Mouse (Mus musculus) limb, embryonic 15.5 days (tissue): ENCODE data around the gene Cdhr3. TPM values are rescaled to one million over a fixed set of nuclear protein-coding genes. Genes with fewer than 3 reads are reported as not detected.
"Not testable (repeated sequence)": the region's sequence is repeated elsewhere in the genome, so short reads cannot be mapped to it uniquely, and the experiment has no call there.

Source experiments
- ATAC-seq: fragments of 200-750 bp; cut with Nextera tagmentation; 2 replicates; pipeline ENCODE4 v1.8.0; 2017; ENCODE audit warnings: low read depth, moderate TSS enrichment; ENCODE audit not compliant: insufficient number of reproducible peaks, low FRiP score, low TSS enrichment
- H3K27ac ChIP-seq: fragments of 300-500 bp; sonication (generic); 2 replicates; pipeline ENCODE4 v1.5.1; 2015; ENCODE audit warnings: moderate library complexity, mild to moderate bottlenecking, inconsistent platforms
- H3K27me3 ChIP-seq: fragments of 300-500 bp; sonication (generic); 2 replicates; pipeline ENCODE4 v1.6.1; 2015; ENCODE audit warnings: inconsistent platforms
- H3K36me3 ChIP-seq: fragments of 300-500 bp; sonication (generic); 2 replicates; pipeline ENCODE4 v1.6.1; 2015; ENCODE audit warnings: inconsistent platforms
- H3K4me1 ChIP-seq: fragments of 300-500 bp; sonication (generic); 2 replicates; pipeline ENCODE4 v1.6.1; 2015; ENCODE audit warnings: inconsistent platforms
- H3K4me2 ChIP-seq: fragments of 300-500 bp; sonication (generic); 2 replicates; pipeline ENCODE4 v1.6.1; 2015; ENCODE audit warnings: mild to moderate bottlenecking, inconsistent platforms
- H3K4me3 ChIP-seq: fragments of 300-500 bp; sonication (generic); 2 replicates; pipeline ENCODE4 v1.5.1; 2015; ENCODE audit warnings: mild to moderate bottlenecking, inconsistent platforms
- H3K9ac ChIP-seq: fragments of 300-500 bp; sonication (generic); 2 replicates; pipeline ENCODE4 v1.6.1; 2015; ENCODE audit warnings: inconsistent platforms
- H3K9me3 ChIP-seq: fragments of 300-500 bp; sonication (generic); 2 replicates; pipeline ENCODE4 v1.6.1; 2016; ENCODE audit warnings: inconsistent platforms
- WGBS: fragments of 180-500 bp; shearing (Covaris S2); methylation state at CpG from one replicate; pipeline ENCODE4 v1.1.7; 2015; 5-methylcytosine and 5-hydroxymethylcytosine counted together
- polyA plus RNA-seq: library from polyadenylated mRNA; unstranded; fragments of >200 nt; fragmentation: Nextera tagmentation; extraction: Ambion mirVana; gene quantifications from 2 replicates; pipeline ENCODE4 v1.2.1, GENCODE M21; 2015

The Cdhr3 gene
- polyA plus RNA-seq, 1 experiment from 2014 or later, result 0.64 TPM

DNA sequence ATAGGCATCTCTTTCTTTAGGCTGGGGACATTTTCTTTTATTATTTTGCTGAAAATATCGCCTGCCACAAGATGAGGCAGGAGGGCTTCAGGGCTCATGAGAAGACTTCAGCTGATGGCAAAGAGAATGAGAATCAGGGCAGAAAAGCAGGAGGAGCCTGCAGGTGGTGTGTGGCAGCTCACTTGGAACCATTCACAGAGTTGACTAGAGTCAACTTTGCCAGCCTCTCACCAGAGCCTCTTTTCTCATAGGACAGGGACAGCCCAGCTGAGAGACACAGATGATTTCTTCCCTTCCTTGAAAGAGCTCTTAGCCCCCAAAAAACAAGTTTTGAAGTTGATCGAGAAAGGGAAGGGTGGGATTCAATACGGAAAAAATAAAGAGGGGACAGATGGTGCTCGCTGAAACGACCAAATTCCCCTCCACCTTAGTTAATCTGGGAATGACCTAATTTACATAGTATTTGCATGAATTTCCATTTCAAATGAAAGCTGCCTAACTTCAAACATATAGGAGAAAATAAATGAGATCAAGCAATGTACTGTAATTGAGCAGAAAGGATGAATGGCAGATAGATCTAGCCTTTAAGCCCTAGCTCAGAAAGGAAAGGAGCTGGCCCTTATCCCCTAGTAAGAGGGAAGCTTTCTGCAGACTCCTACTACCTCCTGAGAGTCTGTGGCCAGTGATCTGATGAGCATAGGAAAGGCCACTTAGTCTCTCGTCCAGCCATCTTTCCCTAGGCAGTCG, 78.5 kb downstream of the Cdhr3 start:
- WGBS, result 61% methylated on average over 7 of the region's 7 CpGs
- H3K27ac ChIP-seq, result no peak overlapping the region
- no peaks in the 10 kb centered on the region for H3K9me3 ChIP-seq
- ATAC-seq, result no peak
- H3K27me3 ChIP-seq, result no peaks in the 10 kb centered on the region
- no peak overlapping the region for H3K9ac ChIP-seq
- H3K4me3 ChIP-seq, result no peak overlapping the region
- H3K4me2 ChIP-seq, result no peak overlapping the region
- H3K4me1 ChIP-seq, result peaks cover 8% of the 10 kb centered on the region
- no peaks in the 10 kb centered on the region for H3K36me3 ChIP-seq

DNA sequence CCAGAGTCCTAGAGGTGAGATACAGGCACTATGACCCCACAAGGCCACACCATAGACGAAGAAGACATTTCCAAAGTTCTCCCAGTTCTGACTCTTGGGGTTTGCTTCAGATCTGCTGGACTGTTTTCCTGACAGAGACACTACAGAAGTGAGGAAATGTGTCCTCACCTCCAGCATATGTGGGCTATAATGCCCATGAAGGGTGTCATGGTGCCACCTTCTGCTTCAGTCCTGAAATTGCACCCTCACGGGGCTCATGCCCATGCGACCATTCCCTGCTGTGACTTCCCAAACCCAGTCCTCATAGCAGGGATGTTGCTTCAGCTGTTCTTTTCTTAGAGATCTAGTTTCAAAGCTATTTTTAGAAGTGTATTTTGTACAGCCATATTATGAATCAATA, 82.6 kb downstream of the Cdhr3 start:
- no peak overlapping the region for H3K27ac ChIP-seq
- H3K4me1 ChIP-seq, result peaks cover 14% of the 10 kb centered on the region
- no peak for ATAC-seq
- no peaks in the 10 kb centered on the region for H3K27me3 ChIP-seq
- no peaks in the 10 kb centered on the region for H3K36me3 ChIP-seq
- WGBS, result 40% methylated on average over 3 of the region's 3 CpGs
- no peak overlapping the region for H3K9ac ChIP-seq
- H3K9me3 ChIP-seq, result no peaks in the 10 kb centered on the region
- H3K4me3 ChIP-seq, result no peak overlapping the region
- no peak overlapping the region for H3K4me2 ChIP-seq

DNA sequence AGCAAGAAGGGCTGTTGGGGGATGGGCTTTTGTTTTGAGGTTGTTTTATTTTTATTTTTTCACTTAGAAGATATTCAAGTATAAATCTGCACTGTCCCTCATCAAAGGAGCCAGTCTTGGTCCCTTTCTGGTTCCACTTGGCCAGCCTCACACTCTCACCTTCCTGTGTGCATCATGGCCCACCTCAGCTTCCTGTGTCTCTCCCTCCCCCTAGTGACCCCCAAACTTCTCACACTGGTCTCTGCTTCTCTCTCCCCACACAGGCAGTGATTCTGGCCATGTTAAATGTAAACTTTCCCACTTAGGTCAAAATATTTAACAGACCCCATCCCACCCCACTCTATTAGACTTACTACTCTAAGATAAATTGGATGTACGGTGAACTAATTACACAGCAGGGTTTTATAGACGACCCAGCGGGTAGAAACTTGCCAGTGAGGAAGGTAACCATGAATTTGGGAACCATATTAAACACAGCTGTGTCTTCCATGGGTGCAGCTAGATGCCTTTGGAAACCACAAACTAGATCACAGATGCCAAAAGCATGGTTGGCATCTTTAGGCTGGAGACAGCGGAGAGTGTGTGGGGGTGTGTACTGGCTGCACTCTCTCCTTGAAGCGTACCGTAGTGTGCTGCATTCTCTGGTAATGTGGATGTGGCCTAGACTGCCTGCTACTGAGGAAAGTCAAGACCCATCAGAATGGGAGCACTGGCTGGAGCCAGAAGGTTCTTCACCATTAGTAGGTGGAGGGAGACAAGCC, 83.3 kb downstream of the Cdhr3 start:
- peaks cover 14% of the 10 kb centered on the region for H3K4me1 ChIP-seq
- no peak overlapping the region for H3K4me3 ChIP-seq
- ATAC-seq, result no peak
- H3K36me3 ChIP-seq, result no peaks in the 10 kb centered on the region
- WGBS, result 58% methylated on average over 6 of the region's 6 CpGs
- no peak overlapping the region for H3K9ac ChIP-seq
- no peaks in the 10 kb centered on the region for H3K27me3 ChIP-seq
- H3K4me2 ChIP-seq, result no peak overlapping the region
- peak overlapping the region; percentile 76 for H3K27ac ChIP-seq
- H3K9me3 ChIP-seq, result no peaks in the 10 kb centered on the region

DNA sequence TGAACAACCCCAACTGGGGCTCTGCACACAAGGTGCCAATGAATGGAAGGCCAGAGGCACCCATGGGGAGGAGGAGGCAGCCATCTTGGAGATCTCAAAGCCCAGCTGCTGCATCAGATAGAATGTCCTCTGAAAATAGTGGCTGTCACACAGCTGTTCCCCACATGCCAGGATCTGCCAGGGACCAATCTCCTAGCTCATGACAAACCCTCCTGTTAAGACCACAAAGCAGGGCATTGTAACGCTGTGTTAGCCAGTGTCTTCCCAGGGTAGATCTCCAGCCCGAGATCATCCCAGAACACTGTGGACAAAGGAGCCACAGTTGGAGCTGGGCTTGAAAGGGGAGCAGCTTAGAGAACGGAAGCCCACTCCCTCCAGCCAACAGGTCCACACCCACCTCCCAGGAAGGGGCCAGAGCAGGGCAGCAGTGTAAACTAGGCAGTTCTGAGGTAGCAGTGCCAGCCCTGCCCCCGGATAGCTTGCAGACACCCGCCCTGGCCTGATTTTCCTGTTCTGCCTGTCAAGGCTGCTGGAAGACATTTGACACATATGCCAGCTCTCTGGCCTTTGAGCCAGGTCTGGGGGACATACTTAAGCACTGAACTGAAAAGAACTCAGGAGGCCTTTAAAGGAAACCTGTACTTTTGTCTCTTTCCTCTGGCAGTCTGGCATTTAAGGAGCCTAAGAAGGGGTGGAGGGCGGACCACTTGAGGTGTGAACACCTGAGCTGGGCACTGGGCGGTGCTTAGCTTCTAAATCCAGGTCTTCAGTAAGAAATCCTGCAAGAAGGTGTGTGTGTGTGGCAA, 84.2 kb downstream of the Cdhr3 start:
- no peaks in the 10 kb centered on the region for H3K9me3 ChIP-seq
- no peak overlapping the region for H3K4me3 ChIP-seq
- H3K4me1 ChIP-seq, result peaks cover 14% of the 10 kb centered on the region
- H3K4me2 ChIP-seq, result no peak overlapping the region
- peak overlapping the region; percentile 76 for H3K27ac ChIP-seq
- 42% methylated on average over 7 of the region's 7 CpGs for WGBS
- H3K9ac ChIP-seq, result no peak overlapping the region
- H3K36me3 ChIP-seq, result no peaks in the 10 kb centered on the region
- no peaks in the 10 kb centered on the region for H3K27me3 ChIP-seq
- peak; percentile 74 for ATAC-seq

DNA sequence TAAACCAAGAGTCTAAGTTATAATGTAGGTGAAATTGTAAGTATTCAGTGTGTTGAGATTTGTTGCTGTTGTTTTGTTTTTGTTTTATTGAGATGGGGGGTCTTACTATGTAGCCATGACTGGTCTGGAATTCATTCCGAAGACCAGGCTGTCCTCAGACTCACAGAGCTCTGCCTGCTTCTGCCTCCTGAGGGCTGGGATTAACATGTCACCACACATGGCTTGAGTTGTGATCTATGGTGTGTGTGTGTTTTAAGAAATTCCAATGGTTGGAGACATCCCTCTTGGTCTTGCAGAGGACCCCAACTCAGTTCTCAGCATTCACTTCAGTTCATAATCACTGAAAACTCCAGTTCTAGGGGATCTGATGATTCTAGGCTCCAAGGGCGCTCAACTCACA, 85.5 kb downstream of the Cdhr3 start:
- Histone ChIP-seq H3K4me1 (peaks cover 14% of the 10 kb centered on the region), H3K27ac (no peak overlapping the region), H3K36me3 (no peaks in the 10 kb centered on the region), H3K9me3 (no peaks in the 10 kb centered on the region), H3K9ac (no peak overlapping the region), H3K4me2 (no peak overlapping the region), H3K4me3 (no peak overlapping the region), H3K27me3 (no peaks in the 10 kb centered on the region)
- no peak for ATAC-seq
- WGBS, result 85% methylated on average over 2 of the region's 2 CpGs

DNA sequence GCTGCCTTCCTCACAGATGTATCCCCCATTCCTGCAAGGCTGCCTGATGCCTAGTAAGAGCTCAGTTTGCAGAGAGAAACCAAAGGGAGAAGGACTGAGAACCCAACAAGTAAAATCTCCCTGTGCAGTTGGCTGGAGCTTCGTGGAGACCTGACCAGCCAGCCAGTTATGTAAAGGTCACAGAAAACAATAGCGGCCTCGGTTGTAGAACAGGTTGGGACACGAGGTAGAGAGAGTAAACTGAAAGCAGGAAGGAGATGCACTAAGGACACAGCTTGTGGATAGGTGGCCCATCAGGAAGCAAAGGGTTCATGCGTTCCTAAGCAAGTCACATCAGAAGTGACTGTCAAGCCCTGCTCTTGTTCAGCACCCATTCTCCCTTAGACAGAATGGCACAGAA, 86.8 kb downstream of the Cdhr3 start:
- peaks cover 14% of the 10 kb centered on the region for H3K4me1 ChIP-seq
- no peaks in the 10 kb centered on the region for H3K36me3 ChIP-seq
- H3K9ac ChIP-seq, result no peak overlapping the region
- no peak overlapping the region for H3K4me2 ChIP-seq
- WGBS, result 81% methylated on average over 5 of the region's 5 CpGs
- no peaks in the 10 kb centered on the region for H3K27me3 ChIP-seq
- H3K9me3 ChIP-seq, result no peaks in the 10 kb centered on the region
- no peak overlapping the region for H3K4me3 ChIP-seq
- H3K27ac ChIP-seq, result no peak overlapping the region
- ATAC-seq, result no peak

DNA sequence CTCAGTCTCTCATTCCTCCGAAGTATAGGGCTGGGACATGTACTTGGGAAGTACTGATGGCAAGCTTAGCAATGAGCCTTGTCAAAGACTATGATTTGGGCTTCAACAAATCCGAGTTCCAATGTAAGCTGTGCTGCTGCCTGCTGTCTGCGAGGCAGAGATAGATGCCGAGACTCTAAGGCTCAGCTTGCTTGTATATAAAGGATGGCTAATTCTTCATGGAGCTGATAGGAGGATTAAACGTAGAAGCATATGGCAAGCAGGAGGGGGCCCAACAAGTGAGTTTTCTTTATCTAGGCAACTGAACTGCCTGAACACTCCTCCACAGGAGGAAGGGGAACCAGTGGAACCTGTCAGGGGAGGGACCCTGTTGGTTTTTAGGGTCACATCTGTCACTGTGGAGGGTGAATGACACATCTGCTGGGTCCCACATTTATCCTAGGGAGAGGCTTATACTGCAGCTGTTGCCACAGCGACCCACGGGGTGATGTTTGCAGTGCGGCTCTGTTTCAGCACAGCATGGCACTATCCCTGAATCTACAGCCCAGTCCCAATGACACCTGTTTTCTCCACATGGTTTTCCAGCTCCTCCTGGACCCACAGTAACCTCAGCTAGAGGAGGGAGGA, 89.2 kb downstream of the Cdhr3 start:
- H3K27me3 ChIP-seq, result no peaks in the 10 kb centered on the region
- 73% methylated on average over 8 of the region's 8 CpGs for WGBS
- no peak overlapping the region for H3K4me2 ChIP-seq
- no peak overlapping the region for H3K9ac ChIP-seq
- no peak overlapping the region for H3K27ac ChIP-seq
- peaks cover under 1% of the 10 kb centered on the region for H3K4me1 ChIP-seq
- no peaks in the 10 kb centered on the region for H3K36me3 ChIP-seq
- H3K9me3 ChIP-seq, result no peaks in the 10 kb centered on the region
- H3K4me3 ChIP-seq, result no peak overlapping the region
- ATAC-seq, result no peak

DNA sequence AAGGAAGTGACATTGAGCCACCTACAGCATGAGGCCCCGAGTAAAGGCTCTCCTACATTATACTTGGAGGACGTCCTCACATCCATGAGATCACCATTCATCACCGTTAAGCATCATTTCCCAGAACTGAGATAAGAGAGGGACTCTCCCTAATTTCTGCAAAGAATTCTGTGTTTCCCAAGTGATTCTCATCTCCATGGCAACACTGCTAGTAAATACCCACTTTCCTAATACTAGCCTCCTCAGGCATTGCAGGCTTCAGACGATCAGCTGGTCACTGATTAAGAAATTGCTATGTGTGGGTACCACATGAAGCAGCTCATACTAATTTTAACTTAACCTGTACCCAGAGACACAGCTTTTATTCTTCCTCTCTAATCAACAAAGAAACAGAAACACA, 92.3 kb downstream of the Cdhr3 start:
- ATAC-seq, result no peak

DNA sequence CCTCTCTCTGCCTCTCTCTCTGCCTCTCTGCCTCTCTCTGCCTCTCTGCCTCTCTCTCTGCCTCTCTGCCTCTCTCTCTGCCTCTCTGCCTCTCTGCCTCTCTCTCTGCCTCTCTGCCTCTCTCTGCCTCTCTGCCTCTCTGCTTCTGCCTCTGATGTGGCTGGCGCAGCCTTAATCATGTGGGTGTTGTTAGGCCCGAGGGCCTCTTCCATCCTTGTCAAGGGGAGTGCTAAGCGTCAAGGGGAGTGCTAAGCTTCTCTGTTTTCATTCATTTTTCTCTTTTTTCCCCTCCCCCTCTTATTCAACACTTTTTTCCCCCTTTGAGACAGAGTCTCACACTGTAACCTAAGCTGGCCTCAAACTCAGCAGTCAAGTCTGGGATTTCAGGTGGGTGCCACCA, 92.9 kb downstream of the Cdhr3 start:
- 20% methylated on average over 3 of the region's 3 CpGs for WGBS
- H3K9ac ChIP-seq, H3K9me3 ChIP-seq, ATAC-seq, H3K4me1 ChIP-seq, H3K27me3 ChIP-seq, H3K27ac ChIP-seq, H3K4me3 ChIP-seq, H3K4me2 ChIP-seq, H3K36me3 ChIP-seq: not testable (repeated sequence)

More for the DNA sequence above, 92.3 kb downstream of the Cdhr3 start:
- 60% methylated on average over 4 of the region's 4 CpGs for WGBS
- Histone ChIP-seq H3K9me3 (no peaks in the 10 kb centered on the region), H3K9ac (no peak overlapping the region), H3K4me2 (no peak overlapping the region), H3K4me3 (no peak overlapping the region), H3K27ac (no peak overlapping the region), H3K36me3 (no peaks in the 10 kb centered on the region), H3K27me3 (no peaks in the 10 kb centered on the region), H3K4me1 (no peaks in the 10 kb centered on the region; the same call in 1 of the 2 replicates)

DNA sequence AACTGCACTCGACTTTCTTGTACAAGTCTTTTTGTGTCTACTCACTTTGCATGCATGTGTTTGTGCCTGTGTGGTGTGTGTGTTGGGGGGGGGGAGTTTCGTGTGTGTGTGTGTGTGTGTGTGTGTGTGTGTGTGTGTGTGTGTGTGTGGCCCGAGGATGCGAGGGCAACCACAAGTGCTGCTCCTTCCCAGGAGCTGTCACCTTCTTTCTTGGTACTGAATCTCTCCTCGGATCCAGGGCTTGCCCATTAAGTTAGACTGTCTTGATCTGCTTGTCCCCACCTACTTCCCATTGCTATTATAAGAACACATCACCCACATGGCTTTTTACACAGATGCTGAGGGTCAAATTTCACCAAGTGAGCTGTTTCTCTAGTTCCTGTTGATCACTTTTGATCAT, 93.9 kb downstream of the Cdhr3 start:
- Histone ChIP-seq H3K4me3 (no peak overlapping the region), H3K27ac (no peak overlapping the region), H3K4me2 (no peak overlapping the region), H3K9me3 (no peaks in the 10 kb centered on the region), H3K4me1 (peaks cover 8% of the 10 kb centered on the region), H3K9ac (no peak overlapping the region), H3K27me3 (no peaks in the 10 kb centered on the region), H3K36me3 (no peaks in the 10 kb centered on the region)
- ATAC-seq, result no peak
- 49% methylated on average over 4 of the region's 5 CpGs for WGBS

DNA sequence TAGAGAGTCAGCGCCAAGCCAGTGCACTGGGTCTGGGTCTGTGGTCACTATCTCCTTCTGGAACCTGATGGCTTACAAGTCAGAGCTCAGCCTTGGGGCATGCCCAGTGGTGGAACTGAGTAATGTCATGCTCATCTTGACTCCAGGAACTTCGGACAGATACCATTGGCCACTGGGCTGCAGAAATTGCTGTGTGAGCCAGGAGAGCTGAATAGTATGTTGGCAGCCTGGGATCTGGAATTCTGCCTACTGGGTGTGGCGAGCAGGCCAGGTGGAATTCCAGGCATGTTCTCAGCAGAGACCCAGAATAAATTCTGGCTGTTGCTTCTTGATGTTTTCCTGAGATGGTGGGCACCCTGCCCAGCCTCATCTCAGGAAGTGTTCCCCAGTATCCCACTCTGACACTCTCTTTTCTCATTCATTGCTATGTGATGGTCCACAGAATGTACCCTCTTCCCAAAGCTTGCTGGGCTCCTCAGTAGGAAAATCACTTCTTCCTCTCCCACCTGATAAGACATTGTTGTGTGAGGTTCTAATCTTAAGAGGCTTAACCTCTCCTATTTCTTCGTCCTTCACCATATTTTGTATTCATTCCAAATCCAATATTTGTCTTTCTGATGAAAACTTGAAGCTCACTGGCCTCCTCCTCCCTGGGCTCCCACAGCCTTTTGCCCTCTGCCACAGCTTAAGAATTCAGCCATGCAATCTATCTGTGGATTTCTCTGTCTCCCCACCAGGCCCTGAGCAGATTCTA, 97.4 kb downstream of the Cdhr3 start:
- Histone ChIP-seq H3K4me2 (no peak overlapping the region), H3K36me3 (no peaks in the 10 kb centered on the region), H3K9me3 (no peaks in the 10 kb centered on the region), H3K27ac (no peak overlapping the region), H3K27me3 (no peaks in the 10 kb centered on the region), H3K4me3 (no peak overlapping the region), H3K9ac (no peak overlapping the region), H3K4me1 (peaks cover 8% of the 10 kb centered on the region)
- no peak for ATAC-seq
- WGBS, result 69% methylated on average over 4 of the region's 4 CpGs
